Mouse (Mus musculus) heart, postnatal 0 days (tissue): ENCODE measurements around the gene Samd4. TPM values are rescaled to one million over a fixed set of nuclear protein-coding genes. Genes with fewer than 3 reads are reported as not detected.
A peak's percentile ranks its signal among the peaks of the same experiment; 100 is the strongest.

Experiments
- ATAC-seq: fragments of 200-750 bp; cut with Nextera tagmentation; 2 replicates; pipeline ENCODE4 v1.8.0; 2017; ENCODE audit warnings: low read depth, moderate number of reproducible peaks, moderate library complexity; ENCODE audit not compliant: insufficient read depth
- DNase-seq: peaks from one replicate; pipeline ENCODE4 v3.0.0-alpha.2; 2016; ENCODE audit warnings: low spot score
- H3K27ac ChIP-seq: fragments of 300-500 bp; sonication (generic); 2 replicates; pipeline ENCODE4 v1.5.1; 2014; ENCODE audit warnings: low read depth, mild to moderate bottlenecking
- H3K27me3 ChIP-seq: fragments of 300-500 bp; sonication (generic); 2 replicates; pipeline ENCODE4 v1.6.1; 2014; ENCODE audit warnings: low read length, mixed read lengths; ENCODE audit not compliant: control insufficient read depth, insufficient read depth
- H3K36me3 ChIP-seq: fragments of 300-500 bp; sonication (generic); replicated peaks from 2 replicates; pipeline ENCODE4 v1.6.1; 2014; ENCODE audit warnings: low read length, mixed read lengths; ENCODE audit not compliant: control insufficient read depth, insufficient read depth
- H3K4me1 ChIP-seq: fragments of 300-500 bp; sonication (generic); 2 replicates; pipeline ENCODE4 v1.6.1; 2014; ENCODE audit warnings: antibody characterized with exemption; ENCODE audit not compliant: control insufficient read depth, insufficient read depth
- H3K4me2 ChIP-seq: fragments of 300-500 bp; sonication (generic); 2 replicates; pipeline ENCODE4 v1.6.1; 2014; ENCODE audit warnings: low read depth, mild to moderate bottlenecking, low read length, moderate library complexity
- H3K4me3 ChIP-seq: fragments of 300-500 bp; sonication (generic); 2 replicates; pipeline ENCODE4 v1.5.1; 2014; ENCODE audit warnings: low read depth, low read length
- H3K9ac ChIP-seq: fragments of 300-500 bp; sonication (generic); replicated peaks from 2 replicates; pipeline ENCODE4 v1.6.1; 2014; ENCODE audit warnings: low read depth, low read length, mixed read lengths
- H3K9me3 ChIP-seq: fragments of 300-500 bp; sonication (generic); replicated peaks from 2 replicates; pipeline ENCODE4 v1.6.1; 2016; ENCODE audit warnings: low read length; ENCODE audit not compliant: control insufficient read depth
- CTCF ChIP-seq: IDR thresholded peaks from 2 replicates; pipeline ENCODE4 v1.5.1; 2016; ENCODE audit warnings: antibody characterized with exemption, control low read depth, low read depth
- EP300 ChIP-seq: IDR thresholded peaks from 2 replicates; pipeline ENCODE4 v1.6.1; 2016; ENCODE audit warnings: antibody characterized with exemption, low read depth
- WGBS: fragments of 180-500 bp; shearing (Covaris S2); extraction: QIAGEN DNeasy Blood & Tissue Kit; methylation state at CpG from one replicate; pipeline ENCODE4 v1.1.7; 2014; 5-methylcytosine and 5-hydroxymethylcytosine counted together
- polyA plus RNA-seq: library from polyadenylated mRNA; unstranded; fragments of >200 nt; fragmentation: Nextera tagmentation; extraction: Ambion mirVana; gene quantifications from 2 replicates; pipeline ENCODE4 v1.2.1, GENCODE M21; 2015
- total RNA-seq: library from RNA; depleted of rRNA; stranded (reverse); fragments of >200 nt; gene quantifications from 2 replicates; pipeline ENCODE4 v1.2.3, GENCODE M21; 2014; ENCODE audit warnings: low replicate concordance

The Samd4 gene
- total and polyA plus RNA-seq, 2 experiments from 2014 or later: 12.5 to 53.8 TPM

DNA sequence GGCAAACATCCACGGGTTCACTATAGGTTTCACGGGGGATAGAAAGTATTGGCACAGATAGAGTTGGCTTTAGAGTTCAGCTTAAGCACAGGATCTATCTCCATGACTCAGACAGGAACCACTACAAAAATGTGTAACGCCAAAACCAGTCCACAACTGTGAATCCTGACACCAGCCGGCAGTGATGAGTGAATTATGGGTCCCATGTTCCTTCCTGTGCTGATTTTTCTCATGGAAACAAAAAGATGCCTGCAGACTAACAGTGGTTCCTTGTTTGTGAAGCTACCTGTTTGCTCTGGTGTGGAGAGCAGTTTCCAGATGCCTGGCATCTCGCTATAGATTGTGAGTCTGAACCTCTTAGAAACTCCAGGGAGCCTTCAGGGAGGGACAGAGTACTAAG lies 184.2 kb downstream of the Samd4 start:
- no peaks in the 10 kb centered on the region for H3K9me3 ChIP-seq
- no peak overlapping the region for H3K27ac ChIP-seq
- H3K36me3 ChIP-seq: peaks cover 34% of the 10 kb centered on the region
- no peaks in the 10 kb centered on the region for H3K27me3 ChIP-seq
- no peak overlapping the region for H3K4me3 ChIP-seq
- no peak overlapping the region for H3K4me2 ChIP-seq
- H3K4me1 ChIP-seq: peaks cover 17% of the 10 kb centered on the region; the same call in 1 of the 2 replicates
- ATAC-seq (no peak), DNase-seq (no peak)
- no peak overlapping the region for H3K9ac ChIP-seq
- TF ChIP-seq EP300 (no peak), CTCF (no peak)
- WGBS: 69% methylated on average over 5 of the region's 5 CpGs

DNA sequence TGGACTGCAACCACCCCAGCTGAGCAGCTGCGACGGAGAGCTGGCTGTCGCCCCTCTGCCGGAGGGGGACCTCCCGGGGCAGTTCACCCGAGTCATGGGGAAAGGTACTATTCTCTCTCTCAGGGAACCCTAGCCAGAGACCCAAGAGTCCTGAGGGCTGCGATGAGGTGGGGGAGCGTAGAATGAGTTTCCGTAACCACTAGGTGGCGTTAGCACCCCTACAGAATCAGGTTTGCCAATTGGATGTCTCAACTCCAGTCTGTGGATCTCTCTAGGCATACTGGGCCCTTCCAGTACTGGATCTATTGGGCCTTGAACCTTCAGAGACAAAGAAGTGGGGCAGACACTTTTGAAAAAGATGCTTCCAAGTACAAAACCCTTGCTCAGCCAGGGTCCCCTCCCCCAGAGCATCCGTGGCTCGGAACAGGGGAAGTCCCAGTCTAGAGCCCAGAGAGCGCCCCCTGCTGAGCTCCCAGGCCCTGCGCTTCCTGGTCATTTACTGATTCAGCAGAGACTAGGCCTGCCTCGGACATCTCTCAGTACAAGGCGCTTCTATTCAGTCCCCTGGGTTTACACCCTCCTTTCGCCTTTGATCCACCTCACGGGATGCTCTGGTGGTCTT lies 191.5 kb downstream of the Samd4 start:
- H3K9ac ChIP-seq: no peak overlapping the region
- peaks cover 59% of the 10 kb centered on the region for H3K36me3 ChIP-seq
- no peaks in the 10 kb centered on the region for H3K27me3 ChIP-seq
- H3K27ac ChIP-seq: no peak overlapping the region
- no peak overlapping the region for H3K4me3 ChIP-seq
- WGBS: 78% methylated on average over 18 of the region's 18 CpGs
- no peak overlapping the region for H3K4me2 ChIP-seq
- no peak for DNase-seq
- H3K9me3 ChIP-seq: no peaks in the 10 kb centered on the region
- no peak for ATAC-seq
- TF ChIP-seq EP300 (no peak), CTCF (peak; percentile 12; the same call in 1 of the 2 replicates)
- H3K4me1 ChIP-seq: peaks cover 19% of the 10 kb centered on the region

DNA sequence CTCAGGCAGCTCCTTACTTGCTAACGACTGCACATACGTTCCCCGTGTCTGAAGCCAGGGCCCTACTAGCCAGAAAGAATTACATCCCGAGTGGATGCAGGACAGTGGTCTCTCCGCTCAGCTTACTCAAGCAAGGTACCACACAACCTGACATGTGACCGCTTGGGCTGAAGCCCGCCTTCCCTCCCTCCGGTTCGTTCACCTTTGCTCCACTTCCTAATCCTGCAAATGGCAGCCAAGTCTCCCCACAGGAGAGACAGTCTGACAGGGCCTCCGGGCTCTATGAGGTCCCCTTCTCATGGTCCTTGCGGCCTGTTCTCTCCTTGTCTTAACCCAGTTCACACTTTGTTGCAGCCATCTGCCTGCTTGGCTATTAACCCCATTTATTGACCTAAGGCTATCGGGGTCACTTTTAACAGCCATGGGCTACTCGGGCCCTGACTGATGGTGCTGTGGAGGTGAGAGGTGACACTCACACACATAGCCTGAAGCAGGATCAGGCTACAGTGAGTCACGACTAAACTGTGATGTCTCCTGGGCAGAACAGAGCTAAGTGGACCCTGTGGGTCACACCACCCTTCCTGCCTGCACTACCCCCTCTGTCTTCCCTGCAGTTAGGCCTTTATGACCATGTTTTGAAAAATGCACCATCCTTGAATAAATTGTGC lies 192.5 kb downstream of the Samd4 start:
- H3K4me2 ChIP-seq: no peak overlapping the region
- TF ChIP-seq CTCF (no peak), EP300 (no peak)
- peaks cover 62% of the 10 kb centered on the region for H3K36me3 ChIP-seq
- no peak overlapping the region for H3K27ac ChIP-seq
- H3K4me1 ChIP-seq: peaks cover 21% of the 10 kb centered on the region
- no peaks in the 10 kb centered on the region for H3K27me3 ChIP-seq
- no peak overlapping the region for H3K4me3 ChIP-seq
- no peak overlapping the region for H3K9ac ChIP-seq
- H3K9me3 ChIP-seq: no peaks in the 10 kb centered on the region
- DNase-seq (no peak), ATAC-seq (no peak)
- WGBS: 87% methylated on average over 14 of the region's 14 CpGs

DNA sequence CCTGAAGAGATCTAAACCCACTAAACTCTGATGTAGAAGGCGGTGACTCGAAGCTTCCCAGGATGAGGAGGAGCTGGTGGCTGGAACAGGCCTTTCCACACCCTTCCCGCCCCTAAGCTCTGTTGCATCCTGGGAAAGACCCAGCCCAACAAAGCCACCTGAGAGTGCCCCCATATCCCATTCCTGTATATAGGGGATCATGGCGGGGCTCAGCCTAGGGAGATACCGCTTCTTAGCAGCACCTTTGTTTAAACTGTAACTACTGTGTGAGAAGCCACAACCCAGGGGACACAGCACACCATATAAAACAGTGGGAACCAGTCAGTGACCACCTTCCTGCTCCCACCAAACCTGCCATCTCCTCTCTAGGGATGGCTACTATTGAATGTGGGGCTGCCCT lies 193.2 kb downstream of the Samd4 start:
- Histone ChIP-seq H3K4me3 (no peak overlapping the region), H3K4me2 (no peak overlapping the region), H3K27me3 (no peaks in the 10 kb centered on the region), H3K9ac (no peak overlapping the region), H3K9me3 (no peaks in the 10 kb centered on the region), H3K4me1 (peaks cover 21% of the 10 kb centered on the region), H3K27ac (no peak overlapping the region), H3K36me3 (peaks cover 64% of the 10 kb centered on the region)
- no peak for ATAC-seq
- WGBS: 90% methylated on average over 5 of the region's 5 CpGs
- TF ChIP-seq EP300 (no peak), CTCF (no peak)
- no peak for DNase-seq

DNA sequence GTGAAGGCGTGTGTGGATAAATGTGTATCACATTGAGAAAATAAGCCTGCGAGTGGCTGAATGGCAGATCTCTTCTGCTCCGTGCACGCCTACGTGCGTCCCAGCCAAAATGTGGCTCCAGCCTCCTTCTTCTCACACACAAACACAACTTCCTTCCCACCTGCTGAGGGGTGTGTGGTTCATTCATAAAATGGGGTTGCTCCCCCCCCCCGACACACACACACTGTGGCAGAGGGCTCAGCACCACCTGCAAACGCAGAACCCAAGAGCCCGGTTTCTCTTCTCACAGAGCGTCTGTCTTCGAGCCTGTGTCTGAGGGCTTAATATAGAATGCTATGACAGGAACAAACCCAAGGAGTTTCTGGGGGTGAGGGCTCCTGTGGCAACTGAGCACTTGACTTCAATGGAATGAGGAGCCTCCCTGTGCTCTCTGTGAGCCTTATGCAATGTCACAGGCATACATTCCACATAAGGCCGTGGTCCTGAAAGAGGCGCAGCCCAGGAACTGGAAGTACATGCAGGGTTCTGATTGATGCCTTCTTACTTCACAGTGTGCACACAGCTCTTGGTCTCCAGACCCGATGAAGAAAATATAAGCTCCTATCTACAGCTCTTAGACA lies 194.4 kb downstream of the Samd4 start:
- Histone ChIP-seq H3K27ac (peak overlapping the region; percentile 27), H3K4me1 (peaks cover 21% of the 10 kb centered on the region), H3K4me2 (peak overlapping the region; percentile 34), H3K9ac (no peak overlapping the region), H3K36me3 (peaks cover 67% of the 10 kb centered on the region), H3K9me3 (no peaks in the 10 kb centered on the region), H3K4me3 (no peak overlapping the region), H3K27me3 (no peaks in the 10 kb centered on the region)
- WGBS: 41% methylated on average over 14 of the region's 14 CpGs
- TF ChIP-seq CTCF (no peak), EP300 (no peak)
- peak; percentile 33 for ATAC-seq
- DNase-seq: no peak
